Mouse (Mus musculus) brain, embryonic 14.5 days (tissue): ENCODE data around the gene Ptgs1. TPM values are rescaled to one million over a fixed set of nuclear protein-coding genes. Genes with fewer than 3 reads are reported as not detected.

Source experiments
- DNase-seq: peaks from one replicate; pipeline ENCODE4 v3.0.0-alpha.2; 2011; ENCODE audit warnings: low read depth
- CTCF ChIP-seq: fragments of 200-500 bp; IDR thresholded peaks from 2 replicates; pipeline ENCODE4 v1.5.1; 2012; ENCODE audit warnings: inconsistent platforms, mild to moderate bottlenecking, moderate library complexity, borderline replicate concordance; ENCODE audit not compliant: insufficient read depth, insufficient read length; ENCODE audit errors: extremely low read depth
- POLR2A ChIP-seq: fragments of 200-500 bp; IDR thresholded peaks from 2 replicates; pipeline ENCODE4 v1.6.1; 2012; ENCODE audit warnings: mild to moderate bottlenecking, inconsistent platforms, borderline replicate concordance; ENCODE audit not compliant: poor library complexity, insufficient read depth, insufficient read length, severe bottlenecking; ENCODE audit errors: extremely low read depth
- polyA plus RNA-seq: library from polyadenylated mRNA; depleted of rRNA; stranded (reverse); fragments of >200 nt; gene quantifications from 2 replicates; pipeline ENCODE4 v1.2.3, GENCODE M21; 2012

The Ptgs1 gene
- polyA plus RNA-seq, 1 experiment: 3.0 TPM

- DNase-seq: no peak
- no peak for TF ChIP-seq POLR2A
- TF ChIP-seq CTCF: no peak
Measured at GRCm38 (mm10) chr2:36201756-36202610, 28.2 kb upstream of the Ptgs1 start.

DNA sequence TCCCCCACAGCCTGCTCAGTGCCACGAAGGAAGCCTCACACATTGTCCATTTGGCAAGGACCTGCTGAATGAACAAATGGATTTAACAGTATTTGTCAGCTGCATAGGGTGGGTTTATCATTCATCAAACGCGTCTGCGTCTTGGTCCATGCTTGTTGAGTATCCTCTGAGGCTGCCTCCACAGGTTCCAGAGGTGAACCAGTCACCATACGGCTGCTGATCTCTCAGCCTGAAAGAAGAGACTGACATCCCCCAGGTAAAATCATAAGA lies 27.7 kb upstream of the Ptgs1 start:
- no peak for DNase-seq
- TF ChIP-seq CTCF (no peak), POLR2A (no peak)

GRCm38 (mm10) chr2:36203011-36203825 lies 27.0 kb upstream of the Ptgs1 start:
- peak; percentile 91 for DNase-seq
- TF ChIP-seq POLR2A (no peak), CTCF (peak; percentile 4; the same call in 1 of the 2 replicates)

GRCm38 (mm10) chr2:36204595-36204994 lies 25.6 kb upstream of the Ptgs1 start:
- no peak for DNase-seq
- TF ChIP-seq POLR2A: no peak
- no peak for TF ChIP-seq CTCF

GRCm38 (mm10) chr2:36207071-36207470 lies 23.2 kb upstream of the Ptgs1 start:
- no peak for TF ChIP-seq CTCF
- no peak for TF ChIP-seq POLR2A
- no peak for DNase-seq

DNA sequence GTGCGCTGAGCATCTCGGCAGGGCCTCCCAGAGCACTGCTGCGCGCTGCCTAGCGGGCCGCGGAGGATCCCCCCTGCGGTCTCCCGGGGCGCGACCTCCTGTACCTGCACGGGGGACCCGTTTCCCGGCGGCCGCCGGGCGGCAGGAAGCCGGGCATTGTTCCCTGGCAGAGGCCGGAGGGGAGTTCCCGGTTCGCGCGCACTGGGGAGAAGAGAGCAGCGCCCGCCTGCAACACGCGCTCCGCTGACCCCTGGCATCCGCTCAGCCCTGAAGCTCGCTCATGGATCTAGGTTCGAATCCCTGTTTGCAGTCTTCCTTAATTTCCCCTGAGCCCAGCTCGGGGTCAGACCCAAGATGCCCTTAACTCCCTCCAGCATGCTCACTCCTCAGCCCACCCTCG lies 19.4 kb upstream of the Ptgs1 start:
- no peak for DNase-seq

GRCm38 (mm10) chr2:36211785-36212184 lies 18.4 kb upstream of the Ptgs1 start:
- TF ChIP-seq CTCF: no peak
- no peak for TF ChIP-seq POLR2A
- no peak for DNase-seq

More for the DNA sequence above, 19.4 kb upstream of the Ptgs1 start:
- TF ChIP-seq POLR2A (no peak), CTCF (no peak)

GRCm38 (mm10) chr2:36213108-36213507 lies 17.1 kb upstream of the Ptgs1 start:
- TF ChIP-seq POLR2A (no peak), CTCF (no peak)
- no peak for DNase-seq

DNA sequence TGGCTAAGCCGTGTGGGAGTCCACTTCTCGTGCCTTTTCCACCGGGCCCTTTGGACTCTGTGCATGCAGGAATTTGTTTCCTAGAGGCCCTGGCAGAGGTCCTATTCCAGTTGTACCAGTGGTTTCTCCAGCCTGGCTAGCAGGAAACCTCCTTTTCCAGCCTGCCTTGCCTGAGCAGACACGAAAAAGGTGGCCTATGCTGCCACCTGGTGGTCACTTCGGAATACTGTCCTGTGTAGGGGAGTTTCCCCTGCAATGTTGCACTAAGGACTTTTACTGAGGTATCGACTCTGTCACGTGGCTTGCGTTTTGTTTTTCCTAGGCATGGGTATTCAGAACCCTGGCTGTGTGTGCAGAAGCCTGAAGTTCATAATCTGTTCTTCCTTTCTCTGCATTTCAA lies 16.2 kb upstream of the Ptgs1 start:
- peak; percentile 93 for DNase-seq
- peak; percentile 94 for TF ChIP-seq CTCF
- TF ChIP-seq POLR2A: no peak

- TF ChIP-seq POLR2A: no peak
- TF ChIP-seq CTCF: peak; percentile 47; the same call in 1 of the 2 replicates
- peak; percentile 33 for DNase-seq
Measured at GRCm38 (mm10) chr2:36214425-36214824, 15.8 kb upstream of the Ptgs1 start.

DNA sequence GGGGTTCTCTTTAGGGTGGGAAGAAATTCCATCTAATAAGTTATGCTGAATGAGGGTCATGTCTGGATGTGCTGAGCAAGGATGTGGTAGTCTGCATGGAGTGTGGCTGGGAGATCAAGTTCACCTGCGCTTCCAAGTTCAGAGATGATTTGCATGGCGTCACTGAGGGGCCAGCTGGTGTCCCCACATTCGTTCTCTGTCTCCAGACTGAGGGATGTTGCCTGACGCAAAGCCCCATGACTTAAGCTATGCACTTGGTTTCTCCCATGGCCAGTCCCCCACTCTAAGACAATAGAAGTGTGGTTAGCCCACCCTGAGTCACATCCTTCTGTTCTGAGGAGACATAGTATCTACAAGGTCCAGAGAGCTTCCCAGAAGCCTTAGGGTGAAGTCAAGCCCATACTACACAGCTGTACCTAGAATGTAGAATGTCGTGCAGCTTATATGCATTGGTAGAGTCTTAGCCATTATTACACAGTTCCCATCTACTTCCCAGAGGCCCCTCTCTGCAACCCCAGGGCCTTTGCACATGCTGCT lies 15.0 kb upstream of the Ptgs1 start:
- DNase-seq: no peak
- no peak for TF ChIP-seq CTCF
- TF ChIP-seq POLR2A: no peak
